Mouse (Mus musculus) midbrain, embryonic 10.5 days (tissue): ENCODE measurements around the gene Nkd1. TPM values are rescaled to one million over a fixed set of nuclear protein-coding genes. Genes with fewer than 3 reads are reported as not detected.

Experiments
- DNase-seq: peaks from one replicate; pipeline ENCODE4 v3.0.0-alpha.2; 2017; ENCODE audit warnings: low spot score
- H3K27ac ChIP-seq: fragments of 300-500 bp; sonication (generic); replicated peaks from 2 replicates; pipeline ENCODE4 v1.5.1; 2016; ENCODE audit warnings: mild to moderate bottlenecking
- H3K27me3 ChIP-seq: fragments of 300-500 bp; sonication (generic); 2 replicates; pipeline ENCODE4 v1.6.1; 2016; ENCODE audit warnings: low read depth, mild to moderate bottlenecking; ENCODE audit not compliant: poor library complexity, severe bottlenecking
- H3K36me3 ChIP-seq: fragments of 300-500 bp; sonication (generic); 2 replicates; pipeline ENCODE4 v1.6.1; 2016; ENCODE audit warnings: mild to moderate bottlenecking, moderate library complexity
- H3K4me1 ChIP-seq: fragments of 300-500 bp; sonication (generic); 2 replicates; pipeline ENCODE4 v1.6.1; 2016
- H3K4me3 ChIP-seq: fragments of 300-500 bp; sonication (generic); 2 replicates; pipeline ENCODE4 v1.5.1; 2016; ENCODE audit warnings: mild to moderate bottlenecking, moderate library complexity
- H3K9me3 ChIP-seq: fragments of 300-500 bp; sonication (generic); replicated peaks from 2 replicates; pipeline ENCODE4 v1.6.1; 2016; ENCODE audit warnings: mild to moderate bottlenecking
- WGBS: fragments of 180-500 bp; shearing (Covaris S2); methylation state at CpG from one replicate; pipeline ENCODE4 v1.1.7; 2016; 5-methylcytosine and 5-hydroxymethylcytosine counted together
- polyA plus RNA-seq: library from polyadenylated mRNA; unstranded; fragments of >200 nt; fragmentation: Nextera tagmentation; extraction: Ambion mirVana; gene quantifications from 2 replicates; pipeline ENCODE4 v1.2.1, GENCODE M21; 2016

The Nkd1 gene
- polyA plus RNA-seq, 1 experiment from 2014 or later: 80.1 TPM

- Histone ChIP-seq H3K4me3 (no peak overlapping the region), H3K27me3 (no peaks in the 10 kb centered on the region), H3K4me1 (peaks cover 25% of the 10 kb centered on the region), H3K36me3 (peaks cover 93% of the 10 kb centered on the region), H3K27ac (no peak overlapping the region), H3K9me3 (no peaks in the 10 kb centered on the region)
- WGBS: 100% methylated on average over 3 of the region's 3 CpGs
- DNase-seq: no peak
These were observed 62.7 kb downstream of the Nkd1 start for GRCm38 (mm10) chr8:88583863-88584262.

- 93% methylated on average over 8 of the region's 8 CpGs for WGBS
- H3K27me3 ChIP-seq: no peaks in the 10 kb centered on the region
These were observed 67.2 kb downstream of the Nkd1 start for GRCm38 (mm10) chr8:88588205-88588889.

GRCm38 (mm10) chr8:88590226-88590625, 69.1 kb downstream of the Nkd1 start:
- Histone ChIP-seq H3K9me3 (no peaks in the 10 kb centered on the region), H3K27ac (no peak overlapping the region), H3K4me3 (no peak overlapping the region), H3K36me3 (peaks cover 92% of the 10 kb centered on the region), H3K4me1 (0 out of 2 replicates have a peak, but pooled peaks cover 2% of the 10 kb centered on the region), H3K27me3 (no peaks in the 10 kb centered on the region)
- no peak for DNase-seq
- 89% methylated on average over 6 of the region's 6 CpGs for WGBS

More at GRCm38 (mm10) chr8:88588205-88588889, 67.2 kb downstream of the Nkd1 start:
- no peak for DNase-seq
- no peak overlapping the region for H3K4me3 ChIP-seq
- H3K36me3 ChIP-seq: peaks cover 100% of the 10 kb centered on the region
- H3K4me1 ChIP-seq: no peaks in the 10 kb centered on the region
- H3K9me3 ChIP-seq: no peaks in the 10 kb centered on the region
- H3K27ac ChIP-seq: no peak overlapping the region

GRCm38 (mm10) chr8:88593947-88594346, 72.8 kb downstream of the Nkd1 start:
- Histone ChIP-seq H3K4me3 (no peak overlapping the region), H3K36me3 (peaks cover 55% of the 10 kb centered on the region), H3K4me1 (peaks cover 23% of the 10 kb centered on the region), H3K9me3 (no peaks in the 10 kb centered on the region), H3K27ac (no peak overlapping the region), H3K27me3 (no peaks in the 10 kb centered on the region)
- 96% methylated on average over 1 of the region's 1 CpGs for WGBS
- no peak for DNase-seq

GRCm38 (mm10) chr8:88596042-88596441, 74.9 kb downstream of the Nkd1 start:
- Histone ChIP-seq H3K27ac (no peak overlapping the region), H3K9me3 (peaks cover under 1% of the 10 kb centered on the region; the same call in 1 of the 2 replicates), H3K4me1 (peaks cover 23% of the 10 kb centered on the region), H3K4me3 (no peak overlapping the region), H3K36me3 (peaks cover 34% of the 10 kb centered on the region), H3K27me3 (no peaks in the 10 kb centered on the region)
- 87% methylated on average over 12 of the region's 12 CpGs for WGBS
- DNase-seq: no peak

GRCm38 (mm10) chr8:88598578-88598977, 77.4 kb downstream of the Nkd1 start:
- H3K4me3 ChIP-seq: no peak overlapping the region
- WGBS: 78% methylated on average over 5 of the region's 5 CpGs

GRCm38 (mm10) chr8:88599491-88599890, 78.3 kb downstream of the Nkd1 start:
- H3K4me3 ChIP-seq: no peak overlapping the region
- H3K4me1 ChIP-seq: peaks cover 39% of the 10 kb centered on the region
- DNase-seq: no peak
- H3K9me3 ChIP-seq: peaks cover 12% of the 10 kb centered on the region
- WGBS: 96% methylated on average over 7 of the region's 7 CpGs
- H3K27ac ChIP-seq: no peak overlapping the region
- H3K27me3 ChIP-seq: no peaks in the 10 kb centered on the region
- 0 out of 2 replicates have a peak, but pooled peaks cover 2% of the 10 kb centered on the region for H3K36me3 ChIP-seq

More at GRCm38 (mm10) chr8:88598578-88598977, 77.4 kb downstream of the Nkd1 start:
- Histone ChIP-seq H3K27me3 (no peaks in the 10 kb centered on the region), H3K4me1 (peaks cover 31% of the 10 kb centered on the region), H3K9me3 (peaks cover 12% of the 10 kb centered on the region), H3K36me3 (peaks cover 8% of the 10 kb centered on the region; the same call in 1 of the 2 replicates), H3K27ac (peak overlapping the region; percentile 35; the same call in 1 of the 2 replicates)
- no peak for DNase-seq

- H3K27me3 ChIP-seq: no peaks in the 10 kb centered on the region
- 4% methylated on average over 10 of the region's 10 CpGs for WGBS
- peak overlapping the region; percentile 49 for H3K4me3 ChIP-seq
- H3K4me1 ChIP-seq: peaks cover 36% of the 10 kb centered on the region
- peak overlapping the region; percentile 81 for H3K27ac ChIP-seq
- no peak for DNase-seq
- H3K36me3 ChIP-seq: no peaks in the 10 kb centered on the region
- peaks cover 12% of the 10 kb centered on the region for H3K9me3 ChIP-seq
These were observed 82.4 kb downstream of the Nkd1 start for GRCm38 (mm10) chr8:88603446-88603989.

- 6% methylated on average over 19 of the region's 20 CpGs for WGBS
- DNase-seq: peak; percentile 98
- Histone ChIP-seq H3K4me1 (peaks cover 39% of the 10 kb centered on the region), H3K9me3 (peaks cover 12% of the 10 kb centered on the region), H3K27ac (peak overlapping the region; percentile 81), H3K4me3 (peak overlapping the region; percentile 49), H3K36me3 (no peaks in the 10 kb centered on the region), H3K27me3 (peaks cover 5% of the 10 kb centered on the region; the same call in 1 of the 2 replicates)
These were observed 83.2 kb downstream of the Nkd1 start for GRCm38 (mm10) chr8:88604065-88605038.

GRCm38 (mm10) chr8:88605361-88606040, 84.3 kb downstream of the Nkd1 start:
- Histone ChIP-seq H3K4me3 (no peak overlapping the region), H3K4me1 (peaks cover 39% of the 10 kb centered on the region), H3K27me3 (peaks cover 5% of the 10 kb centered on the region; the same call in 1 of the 2 replicates), H3K27ac (peak overlapping the region; percentile 81), H3K36me3 (no peaks in the 10 kb centered on the region), H3K9me3 (peaks cover 12% of the 10 kb centered on the region)
- peak; percentile 18 for DNase-seq
- WGBS: 41% methylated on average over 13 of the region's 13 CpGs

GRCm38 (mm10) chr8:88609036-88609435, 87.9 kb downstream of the Nkd1 start:
- Histone ChIP-seq H3K27me3 (peaks cover 5% of the 10 kb centered on the region; the same call in 1 of the 2 replicates), H3K27ac (peak overlapping the region; percentile 57; the same call in 1 of the 2 replicates), H3K9me3 (no peaks in the 10 kb centered on the region), H3K4me1 (peaks cover 30% of the 10 kb centered on the region), H3K36me3 (no peaks in the 10 kb centered on the region), H3K4me3 (no peak overlapping the region)
- DNase-seq: no peak
- WGBS: 80% methylated on average over 8 of the region's 8 CpGs

GRCm38 (mm10) chr8:88610271-88610670, 89.1 kb downstream of the Nkd1 start:
- H3K4me1 ChIP-seq: peaks cover 24% of the 10 kb centered on the region
- WGBS: 84% methylated on average over 6 of the region's 6 CpGs
- H3K36me3 ChIP-seq: no peaks in the 10 kb centered on the region
- peaks cover 5% of the 10 kb centered on the region; the same call in 1 of the 2 replicates for H3K27me3 ChIP-seq
- H3K9me3 ChIP-seq: no peaks in the 10 kb centered on the region
- H3K27ac ChIP-seq: no peak overlapping the region
- DNase-seq: no peak
- H3K4me3 ChIP-seq: no peak overlapping the region
